Mouse (Mus musculus): Measurements from ENCODE around the gene Magi1. TPM values are rescaled to one million over a fixed set of nuclear protein-coding genes. Genes with fewer than 3 reads are reported as not detected.

Gene Magi1
- total and polyA plus RNA-seq, 3 experiments, result not detected

DNA sequence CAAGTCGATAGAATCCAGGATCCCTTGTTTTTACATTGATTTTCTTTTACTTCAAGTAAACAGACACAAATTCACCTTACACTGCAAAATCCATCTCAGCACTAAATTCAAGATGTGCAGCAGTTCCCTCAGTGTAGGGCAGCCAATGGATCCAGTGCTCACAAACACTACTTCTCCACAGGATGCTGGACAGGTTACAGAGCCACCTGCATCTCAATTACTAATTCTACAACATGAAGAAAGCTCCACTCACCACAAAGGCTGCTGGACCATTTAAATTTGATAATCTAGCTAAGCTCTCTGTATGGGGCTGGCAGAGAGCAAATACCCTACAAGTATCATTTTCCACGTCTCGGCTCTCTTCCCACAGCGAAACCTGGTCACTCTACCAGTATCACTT is 445.3 kb downstream of the Magi1 start:
- H3K4me3 ChIP-seq (ENCODE audit: control insufficient read depth in 1 of 2, insufficient read depth in 1 of 2, low read depth in 2 of 2, low read length in 2 of 2), result no peak overlapping the region
- no peaks in the 10 kb centered on the region for H3K36me3 ChIP-seq (ENCODE audit: control insufficient read depth in 1 of 2, insufficient read depth in 2 of 2, low read length in 2 of 2)
- no peak overlapping the region for H3K27ac ChIP-seq (ENCODE audit: control insufficient read depth, low read depth, low read length)
- no peaks in the 10 kb centered on the region for H3K79me2 ChIP-seq (ENCODE audit: control insufficient read depth, insufficient read depth, low read length, poor library complexity)
- no peaks in the 10 kb centered on the region for H3K9me3 ChIP-seq (replicated peaks; ENCODE audit: insufficient read depth, low read length)
- no peak for DNase-seq (ENCODE audit: low read depth, low spot score)
- TF ChIP-seq CTCF (IDR thresholded peaks at IDR 0.05 in 2 of 3, conservative IDR thresholded peaks at IDR 0.05 in 1 of 3; ENCODE audit: control insufficient read depth in 1 of 3, insufficient read depth in 1 of 3, low read depth in 2 of 3, low read length in 3 of 3, poor library complexity in 1 of 3, severe bottlenecking in 1 of 3) (no peak), USF2 (IDR thresholded peaks at IDR 0.05; ENCODE audit: borderline replicate concordance in 1 of 2, insufficient read depth in 1 of 2, low read depth in 1 of 2, low read length in 2 of 2) (no peak), MYC (IDR thresholded peaks at IDR 0.05; ENCODE audit: low read depth, low read length) (no peak), MAFK (IDR thresholded peaks at IDR 0.05; ENCODE audit: borderline replicate concordance, low read depth, low read length) (no peak), RCOR1 (IDR thresholded peaks at IDR 0.05; ENCODE audit: low read depth, low read length) (no peak), USF1 (IDR thresholded peaks at IDR 0.05; ENCODE audit: low read depth, low read length) (no peak), CHD1 (IDR thresholded peaks at IDR 0.05; ENCODE audit: low read depth, low read length) (no peak), ZNF384 (IDR thresholded peaks at IDR 0.05; ENCODE audit: low read depth, low read length) (no peak), RAD21 (IDR thresholded peaks at IDR 0.05; ENCODE audit: low read depth, low read length) (no peak), KAT2A (conservative IDR thresholded peaks at IDR 0.05; ENCODE audit: low read depth, low read length) (no peak), POLR2A (IDR thresholded peaks at IDR 0.05; ENCODE audit: control insufficient read depth in 1 of 2, insufficient read depth in 1 of 2, low read depth in 1 of 2, low read length in 2 of 2, poor library complexity in 1 of 2) (no peak), NRF1 (IDR thresholded peaks at IDR 0.05; ENCODE audit: insufficient read depth, low read depth, low read length, poor library complexity, severe bottlenecking) (no peak), NELFE (IDR thresholded peaks at IDR 0.05; ENCODE audit: low read depth, low read length) (no peak), MXI1 (IDR thresholded peaks at IDR 0.05; ENCODE audit: low read depth, low read length) (no peak), UBTF (IDR thresholded peaks at IDR 0.05; ENCODE audit: borderline replicate concordance, insufficient read depth, low read depth, low read length) (no peak), SMC3 (IDR thresholded peaks at IDR 0.05; ENCODE audit: low read depth, low read length) (no peak), TAL1 (IDR thresholded peaks at IDR 0.05; ENCODE audit: low read length) (no peak), GABPA (IDR thresholded peaks at IDR 0.05; ENCODE audit: low read depth, low read length) (no peak), ZMIZ1 (IDR thresholded peaks at IDR 0.05; ENCODE audit: low read depth, low read length) (no peak)
- no peaks in the 10 kb centered on the region for H3K27me3 ChIP-seq (ENCODE audit: control insufficient read depth in 1 of 2, insufficient read depth in 2 of 2, low read length in 2 of 2)
- H3K9ac ChIP-seq (ENCODE audit: control insufficient read depth, low read depth, low read length, poor library complexity, severe bottlenecking), result no peak overlapping the region
- H3K4me1 ChIP-seq (ENCODE audit: control insufficient read depth in 1 of 2, insufficient read depth in 2 of 2, low read length in 2 of 2), result no peaks in the 10 kb centered on the region

DNA sequence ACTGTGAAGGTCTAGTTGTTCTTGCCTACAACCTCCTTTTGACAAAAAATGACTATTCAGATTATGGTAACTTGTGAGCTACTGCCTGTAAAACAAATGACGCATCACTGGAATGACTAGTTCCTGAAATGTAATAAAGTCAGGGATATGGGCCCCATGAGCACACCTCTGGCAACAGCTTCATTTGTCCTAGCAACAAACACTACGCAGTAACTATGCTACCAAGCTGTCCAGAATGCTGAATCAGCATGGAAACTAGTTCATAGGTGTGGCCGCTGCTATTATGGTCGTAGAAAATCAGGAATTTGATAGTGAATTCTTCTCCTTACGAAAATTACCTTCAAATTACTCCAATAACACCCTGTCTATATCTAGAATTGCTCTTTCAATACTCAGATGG is 447.1 kb downstream of the Magi1 start:
- no peaks in the 10 kb centered on the region for H3K79me2 ChIP-seq (ENCODE audit: control insufficient read depth, insufficient read depth, low read length, poor library complexity)
- no peaks in the 10 kb centered on the region for H3K27me3 ChIP-seq (ENCODE audit: control insufficient read depth in 1 of 2, insufficient read depth in 2 of 2, low read length in 2 of 2)
- H3K9ac ChIP-seq (ENCODE audit: control insufficient read depth, low read depth, low read length, poor library complexity, severe bottlenecking), result no peak overlapping the region
- H3K4me1 ChIP-seq (ENCODE audit: control insufficient read depth in 1 of 2, insufficient read depth in 2 of 2, low read length in 2 of 2), result no peaks in the 10 kb centered on the region
- H3K4me3 ChIP-seq (ENCODE audit: control insufficient read depth in 1 of 2, insufficient read depth in 1 of 2, low read depth in 2 of 2, low read length in 2 of 2), result no peak overlapping the region
- no peak overlapping the region for H3K27ac ChIP-seq (ENCODE audit: control insufficient read depth, low read depth, low read length)
- no peaks in the 10 kb centered on the region for H3K9me3 ChIP-seq (replicated peaks; ENCODE audit: insufficient read depth, low read length)
- no peak for DNase-seq (ENCODE audit: low read depth, low spot score)
- no peak for TF ChIP-seq MAZ (IDR thresholded peaks at IDR 0.05; ENCODE audit: low read depth, low read length)
- TF ChIP-seq MAX (IDR thresholded peaks at IDR 0.05; ENCODE audit: low read length), result no peak
- TF ChIP-seq GATA1 (IDR thresholded peaks at IDR 0.05; ENCODE audit: low read depth, low read length), result no peak
- TF ChIP-seq RAD21 (IDR thresholded peaks at IDR 0.05; ENCODE audit: low read depth, low read length), result no peak
- TF ChIP-seq ZC3H11A (IDR thresholded peaks at IDR 0.05; ENCODE audit: low read depth, low read length), result no peak
- no peak for TF ChIP-seq EP300 (IDR thresholded peaks at IDR 0.05; ENCODE audit: low read depth in 1 of 2, low read length in 2 of 2)
- TF ChIP-seq ELF1 (IDR thresholded peaks at IDR 0.05; ENCODE audit: low read depth, low read length), result no peak
- no peak for TF ChIP-seq TAL1 (IDR thresholded peaks at IDR 0.05; ENCODE audit: low read length)
- TF ChIP-seq MEF2A (IDR thresholded peaks at IDR 0.05; ENCODE audit: extremely low read depth, insufficient replicate concordance, low read depth, low read length, poor library complexity, severe bottlenecking), result no peak
- TF ChIP-seq RCOR1 (IDR thresholded peaks at IDR 0.05; ENCODE audit: low read depth, low read length), result no peak
- TF ChIP-seq SMC3 (IDR thresholded peaks at IDR 0.05; ENCODE audit: low read depth, low read length), result no peak
- H3K36me3 ChIP-seq (ENCODE audit: control insufficient read depth in 1 of 2, insufficient read depth in 2 of 2, low read length in 2 of 2), result no peaks in the 10 kb centered on the region

Measured in MEL (cell line).